Mouse (Mus musculus): ENCODE measurements at regions not wholly inside any gene's neighbourhood (a gene's known extent, or its start where the extent isn't known, plus 50 kb on each side); places are given as distances from the start of the nearest gene placed in this dataset.
"Not testable (repeated sequence)": the region's sequence is repeated elsewhere in the genome, so short reads cannot be mapped to it uniquely, and the experiment has no call there.

DNA sequence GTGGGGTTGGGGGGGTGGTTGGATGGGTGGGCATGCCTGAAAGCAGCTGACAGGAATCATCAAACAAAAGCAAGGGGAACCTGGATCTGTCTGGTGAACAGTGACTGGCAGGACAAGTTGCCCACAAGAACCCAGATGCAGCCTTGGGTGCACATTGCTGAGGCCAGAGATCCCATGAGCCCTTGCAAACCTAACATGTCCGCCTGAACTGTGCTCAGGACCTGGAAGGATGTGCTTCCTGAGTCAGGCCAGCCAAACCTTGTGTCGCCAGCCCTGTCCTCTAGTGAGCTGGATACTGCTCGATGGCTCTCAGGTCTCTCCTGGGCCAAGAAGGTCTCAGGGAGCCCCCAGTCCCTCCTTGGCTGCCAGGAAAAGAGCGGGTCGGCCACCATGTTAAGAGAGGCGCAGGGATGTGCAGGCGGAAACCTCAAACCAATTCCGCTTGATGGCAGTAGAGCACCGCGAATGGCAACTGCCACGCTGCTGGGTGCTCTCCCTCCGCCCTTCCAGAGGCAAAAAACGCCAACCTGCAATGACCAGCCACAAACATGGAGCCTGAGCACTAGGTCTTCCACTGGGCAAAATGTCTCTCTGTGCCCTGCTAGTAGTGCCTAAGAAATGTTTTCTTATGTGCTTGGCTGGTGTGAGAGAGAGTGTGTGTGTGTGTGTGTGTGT, 140.2 kb downstream of the Pls3 start:
- not testable (repeated sequence) for H3K36me3 ChIP-seq (ENCODE audit: control insufficient read depth, insufficient read depth, low read length, poor library complexity, severe bottlenecking); H3K27me3 ChIP-seq (ENCODE audit: control insufficient read depth, insufficient read depth, low read length, poor library complexity, severe bottlenecking); DNase-seq (ENCODE audit: low read depth, low spot score)

DNA sequence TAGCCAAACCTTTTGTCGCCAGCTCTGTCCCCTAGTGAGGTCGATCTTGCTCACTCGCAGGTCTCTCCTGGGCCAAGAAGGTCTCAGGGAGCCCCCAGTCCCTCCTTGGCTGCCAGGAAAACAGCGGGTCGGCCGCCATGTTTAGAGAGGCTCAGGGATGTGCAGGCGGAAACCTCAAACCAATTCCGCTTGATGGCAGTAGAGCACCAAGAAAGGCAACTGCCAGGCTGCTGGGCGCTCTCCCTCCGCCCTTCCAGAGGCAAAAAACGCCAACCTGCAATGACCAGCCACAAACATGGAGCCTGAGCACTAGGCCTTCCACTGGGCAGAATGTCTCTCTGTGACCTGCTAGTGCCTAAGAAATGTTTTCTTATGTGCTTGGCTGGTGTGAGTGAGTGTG, 141.3 kb downstream of the Pls3 start:
- not testable (repeated sequence) for H3K27me3 ChIP-seq (ENCODE audit: control insufficient read depth, insufficient read depth, low read length, poor library complexity, severe bottlenecking); DNase-seq (ENCODE audit: low read depth, low spot score)

DNA sequence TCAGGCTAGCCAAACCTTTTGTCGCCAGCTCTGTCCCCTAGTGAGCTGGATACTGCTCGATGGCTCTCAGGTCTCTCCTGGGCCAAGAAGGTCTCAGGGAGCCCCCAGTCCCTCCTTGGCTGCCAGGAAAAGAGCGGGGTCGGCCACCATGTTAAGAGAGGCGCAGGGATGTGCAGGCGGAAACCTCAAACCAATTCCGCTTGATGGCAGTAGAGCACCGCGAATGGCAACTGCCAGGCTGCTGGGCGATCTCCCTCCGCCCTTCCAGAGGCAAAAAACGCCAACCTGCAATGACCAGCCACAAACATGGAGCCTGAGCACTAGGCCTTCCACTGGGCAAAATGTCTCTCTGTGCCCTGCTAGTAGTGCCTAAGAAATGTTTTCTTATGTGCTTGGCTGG, 145.2 kb downstream of the Pls3 start:
- H3K27me3 ChIP-seq (ENCODE audit: control insufficient read depth, insufficient read depth, low read length, poor library complexity, severe bottlenecking); DNase-seq (ENCODE audit: low read depth, low spot score); H3K36me3 ChIP-seq (ENCODE audit: control insufficient read depth, insufficient read depth, low read length, poor library complexity, severe bottlenecking): not testable (repeated sequence)

More for the DNA sequence above, 141.3 kb downstream of the Pls3 start:
- not testable (repeated sequence) for H3K36me3 ChIP-seq (ENCODE audit: control insufficient read depth, insufficient read depth, low read length, poor library complexity, severe bottlenecking)

DNA sequence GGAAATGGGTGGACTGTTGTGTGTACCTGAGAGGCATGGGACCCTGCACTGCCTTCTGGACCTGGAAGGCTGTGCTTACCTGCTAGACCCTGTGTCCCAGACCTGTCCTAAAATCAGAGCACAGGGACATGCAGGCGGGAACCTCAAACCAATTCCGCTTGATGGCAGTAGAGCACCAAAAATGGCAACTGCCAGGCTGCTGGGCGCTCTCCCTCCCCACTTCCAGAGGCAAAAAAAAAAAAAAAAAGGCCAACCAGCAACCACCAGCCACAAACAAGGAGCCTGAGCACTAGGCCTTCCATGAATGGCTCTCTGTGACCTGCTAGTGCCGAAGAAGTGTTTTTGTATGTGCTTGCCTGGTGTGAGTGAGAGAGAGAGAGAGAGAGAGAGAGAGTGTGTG, 146.5 kb downstream of the Pls3 start:
- DNase-seq (ENCODE audit: low read depth, low spot score) = no peak

DNA sequence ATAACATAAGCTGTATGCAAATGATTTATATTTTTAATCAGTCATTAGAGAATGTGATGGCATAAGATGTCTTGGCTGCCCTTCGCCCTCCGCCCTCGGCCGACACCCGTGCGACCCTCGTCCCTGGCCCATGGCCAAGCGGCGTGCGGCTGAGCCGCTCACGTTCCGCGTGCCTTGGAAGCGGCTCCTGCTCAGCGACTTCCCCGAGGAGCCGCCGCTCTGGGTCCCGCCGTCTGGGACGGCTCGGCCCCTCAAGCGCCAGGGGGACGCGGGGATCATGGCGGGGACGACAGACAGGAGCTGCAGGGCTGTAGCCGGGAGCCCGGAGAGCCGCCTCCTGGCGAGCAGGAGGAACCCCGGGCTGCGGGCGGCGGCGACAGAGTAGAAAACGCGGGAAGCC, 145.5 kb upstream of the Rab39b start:
- H3K27me3 ChIP-seq (ENCODE audit: control insufficient read depth, insufficient read depth, low read length, poor library complexity, severe bottlenecking); DNase-seq (ENCODE audit: low read depth, low spot score); H3K36me3 ChIP-seq (ENCODE audit: control insufficient read depth, insufficient read depth, low read length, poor library complexity, severe bottlenecking): not testable (repeated sequence)

More for the DNA sequence above, 146.5 kb downstream of the Pls3 start:
- Histone ChIP-seq H3K27me3 (ENCODE audit: control insufficient read depth, insufficient read depth, low read length, poor library complexity, severe bottlenecking) (no peaks in the 10 kb centered on the region), H3K36me3 (ENCODE audit: control insufficient read depth, insufficient read depth, low read length, poor library complexity, severe bottlenecking) (no peaks in the 10 kb centered on the region)

DNA sequence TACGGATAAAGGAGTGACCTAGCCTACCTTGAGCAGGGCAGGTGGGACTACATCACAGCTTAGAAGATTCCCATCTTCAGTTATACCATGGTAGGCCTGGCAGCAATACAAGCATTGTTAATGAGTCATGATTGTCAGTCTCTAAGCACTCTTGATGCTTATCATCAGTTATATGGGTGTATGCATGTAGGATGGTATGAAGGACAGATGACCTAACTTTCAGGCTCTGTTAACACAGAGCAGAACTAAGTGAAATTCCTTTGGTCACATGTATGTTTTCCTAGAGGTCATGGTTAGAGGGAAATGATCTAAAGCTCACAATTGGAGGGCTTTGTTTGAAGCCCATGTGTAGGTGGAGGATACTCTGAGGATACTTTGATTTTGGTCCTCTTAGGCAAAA, 121.9 kb upstream of the Rab39b start:
- Histone ChIP-seq H3K36me3 (ENCODE audit: control insufficient read depth, insufficient read depth, low read length, poor library complexity, severe bottlenecking) (no peaks in the 10 kb centered on the region), H3K27me3 (ENCODE audit: control insufficient read depth, insufficient read depth, low read length, poor library complexity, severe bottlenecking) (no peaks in the 10 kb centered on the region)
- DNase-seq (ENCODE audit: low read depth, low spot score) = no peak

DNA sequence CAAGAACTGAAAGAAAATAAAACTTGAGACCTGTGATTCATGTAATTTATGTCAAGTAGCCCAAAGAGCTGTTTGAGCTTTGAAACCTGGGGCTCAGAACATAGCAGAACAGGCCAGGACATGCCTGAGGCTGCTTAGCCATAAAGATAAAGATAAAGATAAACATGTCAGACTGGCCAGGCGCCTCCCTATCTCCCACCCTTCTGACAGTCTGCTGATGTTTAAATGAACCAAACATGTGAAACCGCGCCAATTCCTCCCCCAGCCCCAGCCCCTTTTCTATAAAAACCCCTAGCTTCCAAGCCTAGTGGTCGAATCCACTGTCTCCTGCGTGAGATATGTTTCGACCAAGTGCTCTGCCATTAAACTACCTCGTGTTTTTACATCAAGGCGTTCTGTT, 97.2 kb upstream of the Rab39b start:
- not testable (repeated sequence) for H3K36me3 ChIP-seq (ENCODE audit: control insufficient read depth, insufficient read depth, low read length, poor library complexity, severe bottlenecking); DNase-seq (ENCODE audit: low read depth, low spot score); H3K27me3 ChIP-seq (ENCODE audit: control insufficient read depth, insufficient read depth, low read length, poor library complexity, severe bottlenecking)

DNA sequence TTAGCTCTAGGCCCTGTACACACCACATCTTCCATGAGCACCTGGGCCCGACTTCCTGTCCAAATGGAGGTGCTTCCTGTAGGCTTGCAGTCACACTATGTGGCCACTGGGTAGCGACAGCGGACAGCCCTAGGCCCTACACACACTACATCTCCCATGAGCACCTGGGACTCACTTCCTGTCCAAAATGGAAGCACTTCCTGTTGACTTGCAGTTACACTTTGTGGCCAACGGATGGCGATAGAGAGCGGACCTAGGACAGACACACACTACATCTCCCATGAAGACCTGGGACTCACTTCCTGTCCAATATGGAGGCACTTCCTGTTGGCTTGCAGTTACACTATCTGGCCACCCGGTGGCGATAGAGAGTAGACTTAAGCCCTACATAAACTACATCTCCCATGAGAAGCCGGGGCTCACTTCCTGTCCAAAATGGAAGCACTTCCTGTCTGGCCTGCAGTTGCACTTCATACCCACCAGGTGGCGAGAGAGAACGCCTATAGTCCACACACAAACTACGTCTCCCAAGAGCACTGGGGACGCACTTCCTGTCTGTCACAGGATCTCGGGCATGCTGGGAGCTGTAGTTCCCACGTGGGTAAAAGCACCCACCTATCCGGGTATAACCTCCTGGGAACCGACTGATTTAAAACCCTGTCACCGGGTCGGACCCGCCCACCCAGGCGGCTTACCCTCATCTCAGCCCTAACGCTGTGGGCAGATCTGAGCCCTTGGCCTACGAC, 96.1 kb upstream of the Rab39b start:
- Histone ChIP-seq H3K27me3 (ENCODE audit: control insufficient read depth, insufficient read depth, low read length, poor library complexity, severe bottlenecking) (no peaks in the 10 kb centered on the region), H3K36me3 (ENCODE audit: control insufficient read depth, insufficient read depth, low read length, poor library complexity, severe bottlenecking) (no peaks in the 10 kb centered on the region)
- DNase-seq (ENCODE audit: low read depth, low spot score) = peak; percentile 98

DNA sequence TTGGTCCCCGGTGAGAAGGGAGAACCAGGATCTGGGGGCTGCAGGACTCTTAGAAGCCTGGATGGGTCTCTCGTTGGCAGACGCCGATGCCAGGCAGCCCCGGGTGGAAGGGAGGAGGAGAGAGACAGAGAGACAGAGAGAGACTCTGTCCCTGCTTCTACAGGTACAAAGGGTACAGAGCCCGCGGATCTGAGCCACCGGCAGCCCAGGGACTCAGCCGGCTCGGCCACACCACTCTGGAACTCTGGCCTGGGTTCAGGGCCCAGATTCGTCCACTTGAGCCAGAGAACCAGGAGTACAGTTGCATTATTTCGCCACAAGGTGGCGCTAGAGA, 95.5 kb upstream of the Rab39b start:
- DNase-seq (ENCODE audit: low read depth, low spot score) = no peak
- no peaks in the 10 kb centered on the region for H3K27me3 ChIP-seq (ENCODE audit: control insufficient read depth, insufficient read depth, low read length, poor library complexity, severe bottlenecking)
- H3K36me3 ChIP-seq (ENCODE audit: control insufficient read depth, insufficient read depth, low read length, poor library complexity, severe bottlenecking) = no peaks in the 10 kb centered on the region

DNA sequence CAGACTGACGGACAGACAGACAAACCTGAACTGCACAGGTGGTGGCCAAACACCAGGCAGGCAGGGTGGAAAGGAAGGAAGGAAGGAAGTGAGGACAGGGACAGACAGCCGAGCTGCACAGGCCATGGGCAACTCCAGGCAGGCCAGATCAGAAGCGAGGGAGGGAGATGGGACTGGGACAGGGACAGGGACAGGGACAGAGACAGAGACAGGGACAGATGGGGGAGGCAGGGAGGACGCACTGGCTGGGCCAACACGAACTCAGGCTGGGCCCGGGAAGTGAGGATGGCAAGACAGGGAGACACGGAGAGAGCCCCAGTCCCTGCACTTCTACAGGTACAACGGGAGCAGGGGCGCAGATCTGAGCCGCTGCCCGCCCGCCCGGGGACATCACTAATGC, 94.9 kb upstream of the Rab39b start:
- no peaks in the 10 kb centered on the region for H3K36me3 ChIP-seq (ENCODE audit: control insufficient read depth, insufficient read depth, low read length, poor library complexity, severe bottlenecking)
- DNase-seq (ENCODE audit: low read depth, low spot score) = peak; percentile 1
- H3K27me3 ChIP-seq (ENCODE audit: control insufficient read depth, insufficient read depth, low read length, poor library complexity, severe bottlenecking) = no peaks in the 10 kb centered on the region

DNA sequence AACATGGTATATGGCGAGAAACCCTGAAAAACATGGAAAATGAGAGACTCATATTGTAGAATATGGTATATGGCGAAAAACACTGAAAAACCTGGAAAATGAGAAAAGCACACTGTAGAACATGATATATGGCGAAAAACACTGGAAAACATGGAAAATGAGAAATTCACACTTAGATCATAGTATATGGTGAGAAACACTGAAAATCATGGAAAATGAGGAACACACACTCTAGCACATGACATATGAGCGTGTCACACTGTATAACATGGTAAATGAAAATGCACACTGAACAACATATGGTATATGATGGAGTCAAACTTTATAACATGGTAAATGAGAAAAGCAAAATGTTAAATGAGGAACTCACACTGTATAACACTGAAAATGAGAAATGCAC, 89.6 kb upstream of the Rab39b start:
- Histone ChIP-seq H3K27me3 (ENCODE audit: control insufficient read depth, insufficient read depth, low read length, poor library complexity, severe bottlenecking) (no peaks in the 10 kb centered on the region), H3K36me3 (ENCODE audit: control insufficient read depth, insufficient read depth, low read length, poor library complexity, severe bottlenecking) (no peaks in the 10 kb centered on the region)
- no peak for DNase-seq (ENCODE audit: low read depth, low spot score)

DNA sequence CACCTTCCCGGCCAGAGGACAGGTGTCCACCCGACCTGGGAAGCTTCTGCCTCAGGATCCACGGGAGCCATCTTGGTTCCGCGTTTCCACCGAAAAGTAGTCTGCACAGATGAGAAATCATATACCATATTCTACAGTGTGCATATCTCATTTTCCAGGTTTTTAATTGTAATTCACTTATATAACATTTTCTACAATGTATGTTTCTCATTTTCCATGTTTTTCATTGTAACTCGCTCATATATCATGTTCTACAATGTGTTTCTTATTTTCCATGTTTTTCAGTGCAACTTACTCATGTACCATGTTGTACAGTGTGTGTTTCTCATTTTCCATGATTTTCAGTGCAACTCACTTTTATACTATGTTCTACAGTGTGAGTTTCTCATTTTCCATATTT, 65.4 kb upstream of the Rab39b start:
- no peak for DNase-seq (ENCODE audit: low read depth, low spot score)
- Histone ChIP-seq H3K27me3 (ENCODE audit: control insufficient read depth, insufficient read depth, low read length, poor library complexity, severe bottlenecking) (no peaks in the 10 kb centered on the region), H3K36me3 (ENCODE audit: control insufficient read depth, insufficient read depth, low read length, poor library complexity, severe bottlenecking) (no peaks in the 10 kb centered on the region)
